Mouse (Mus musculus) spleen, embryonic (tissue): ENCODE measurements around the gene Cebpe.

Source experiments
- CTCF ChIA-PET: fragments of 350-600 bp; sonication (Branson Sonifier 250); formaldehyde crosslinking; loops from one replicate; lab custom pipeline; 2022; lab: Charles Lee

The Cebpe gene

DNA sequence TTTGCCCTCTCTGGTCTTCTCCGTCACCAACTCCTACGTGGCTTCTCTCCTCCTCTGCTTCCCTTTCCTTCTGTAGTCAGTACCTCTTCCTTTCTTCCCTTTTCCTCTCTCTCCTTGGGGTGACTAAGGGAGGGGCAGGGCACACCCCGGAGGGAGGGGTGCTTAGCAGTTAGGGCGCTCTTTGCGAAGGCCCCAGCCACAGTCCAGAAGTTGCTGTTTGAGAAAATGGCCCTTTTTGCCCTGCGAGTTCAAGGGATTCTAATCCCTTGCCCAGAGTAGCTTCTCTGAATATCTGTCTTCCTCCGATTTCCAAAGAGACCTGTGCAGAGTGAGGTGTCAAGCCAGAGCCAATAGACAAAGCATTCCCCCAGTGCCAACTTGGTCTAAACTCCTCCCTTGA lies at the start of gene Cebpe:
Cebpe (minus strand) TSS at position 101 of the 400 bp plus-strand sequence.
- CTCF ChIA-PET: no interaction called here

DNA sequence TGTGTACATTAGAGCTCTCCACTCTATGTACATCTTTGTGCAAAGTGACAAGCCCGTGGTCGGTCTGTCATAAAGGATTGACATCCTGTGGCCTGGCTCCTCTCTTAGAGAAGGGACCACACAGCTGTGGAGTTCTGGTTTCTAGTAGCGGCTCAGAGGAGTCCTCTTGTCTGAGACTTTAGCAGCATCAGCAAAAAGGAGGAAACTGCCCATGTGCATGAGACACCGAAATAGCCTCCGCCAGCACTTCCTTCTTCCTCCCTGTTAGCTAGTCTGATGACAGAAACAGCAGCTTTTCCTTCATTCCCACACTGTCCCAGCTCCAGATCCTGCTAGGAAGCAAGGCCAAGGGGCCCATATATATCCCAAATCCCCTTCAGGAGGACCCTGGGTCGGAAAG lies 44.4 kb upstream of the Cebpe start:
- CTCF ChIA-PET: no interaction called here

DNA sequence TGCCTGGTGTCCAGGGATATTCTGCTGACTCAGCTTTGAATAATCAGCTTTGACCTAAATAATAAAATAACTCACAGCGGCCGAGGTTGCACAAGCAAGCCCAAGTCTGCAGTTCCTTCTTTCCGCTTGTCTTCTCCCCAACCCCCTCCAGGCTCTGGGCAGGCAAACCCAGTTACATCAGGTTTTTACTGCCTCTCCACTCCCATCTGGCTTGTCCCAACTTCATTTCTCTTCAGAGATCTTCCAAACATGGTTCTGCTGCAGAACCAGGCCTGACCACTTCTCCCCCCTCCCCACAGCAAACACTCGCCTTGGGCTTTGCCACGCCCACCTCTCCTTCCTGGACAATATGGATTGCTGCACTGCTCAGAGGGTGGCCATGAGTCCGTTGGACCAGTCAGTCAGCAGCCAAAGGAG lies 42.6 kb upstream of the Cebpe start:
- CTCF ChIA-PET: no interaction called here

DNA sequence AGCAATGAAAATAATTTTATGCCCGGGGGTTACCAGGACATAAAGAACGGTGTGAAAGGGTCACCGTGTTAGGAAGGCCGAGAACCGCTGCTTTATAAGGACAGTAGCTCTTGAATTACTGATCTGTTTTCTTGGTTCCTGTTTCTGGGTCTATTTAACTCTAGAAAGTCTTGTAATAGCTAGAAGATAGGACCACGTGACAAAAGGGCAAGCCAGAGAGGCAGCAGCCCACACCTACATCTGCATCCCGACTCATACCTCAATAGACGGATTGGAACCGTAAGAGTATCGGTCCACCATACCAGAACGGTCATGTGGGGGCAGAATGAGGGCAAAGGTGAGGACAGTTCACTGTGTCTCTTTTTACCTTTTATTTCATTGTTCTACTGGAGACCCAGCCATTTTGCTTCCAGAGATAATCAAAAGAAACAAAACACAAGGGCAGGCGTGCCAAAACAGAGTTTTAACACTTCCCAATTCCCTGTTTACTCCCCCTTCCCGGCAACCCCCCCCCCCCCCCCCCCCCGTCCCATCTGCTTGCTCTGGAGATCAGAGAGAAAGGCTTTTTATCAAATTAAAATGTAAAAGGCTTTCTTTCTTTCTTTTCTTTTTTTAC lies 42.1 kb upstream of the Cebpe start:
- CTCF ChIA-PET: no interaction called here

DNA sequence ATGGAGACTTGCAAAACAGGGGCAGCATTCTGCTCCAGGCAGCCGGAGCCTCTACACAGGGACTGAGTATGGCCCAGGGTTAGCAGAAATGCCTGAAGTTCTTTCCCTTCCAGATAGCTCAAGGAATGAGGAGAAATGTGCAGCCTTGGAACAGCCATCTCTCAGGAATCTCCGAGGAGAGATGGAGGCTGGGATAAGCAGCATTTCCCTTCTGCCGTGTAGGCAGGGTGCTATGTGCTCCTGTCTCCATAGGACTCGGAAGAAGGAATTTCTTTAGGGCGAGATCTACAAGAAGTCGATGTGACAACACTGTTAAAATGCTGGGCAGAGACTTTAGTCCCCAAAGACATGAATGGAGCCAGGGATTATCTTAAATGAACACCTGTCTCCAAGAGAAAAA lies 41.0 kb upstream of the Cebpe start:
- CTCF ChIA-PET: no interaction called here

DNA sequence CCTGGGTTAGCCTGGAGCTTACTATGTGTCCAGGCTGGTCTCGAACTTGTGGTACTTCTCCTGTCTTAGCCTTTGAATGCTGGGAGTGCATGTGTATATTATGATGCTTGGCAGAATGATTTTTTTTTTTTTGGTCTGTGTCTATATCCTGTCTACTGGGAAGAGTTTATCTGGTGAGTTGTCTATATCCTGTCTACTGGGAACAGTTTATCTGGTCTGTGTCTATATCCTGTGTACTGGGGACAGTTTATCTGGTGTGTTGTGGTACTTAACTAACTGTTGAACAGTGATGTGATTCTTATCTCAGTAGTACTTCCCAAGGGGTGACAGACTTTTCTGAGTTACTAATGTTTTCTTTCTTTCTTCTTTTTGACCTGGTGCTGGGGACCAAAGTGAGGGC lies 39.8 kb upstream of the Cebpe start:
- CTCF ChIA-PET: no interaction called here

DNA sequence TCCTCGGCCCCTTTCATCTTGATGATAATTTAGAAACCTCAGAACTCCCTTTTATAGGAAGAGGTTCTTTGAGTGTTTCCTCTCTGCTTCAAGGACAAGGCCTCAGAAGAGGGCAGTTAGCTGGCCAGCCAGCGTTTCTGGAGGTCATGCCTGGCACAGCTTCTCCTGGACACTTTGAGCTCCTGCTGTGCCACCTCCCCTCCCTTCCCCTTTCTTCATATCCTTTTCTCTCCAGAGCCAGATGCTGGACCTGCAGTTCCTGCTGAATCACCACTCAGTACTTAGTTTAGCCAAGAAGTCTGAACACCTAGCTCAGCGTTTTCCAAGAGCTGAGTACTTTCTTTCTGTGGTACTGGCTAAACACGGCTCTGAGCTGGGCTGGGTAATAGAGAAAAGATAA lies 37.3 kb upstream of the Cebpe start:
- CTCF ChIA-PET: interaction anchor here (0.6 kb wide), 1 partner anchor 99 kb away, joined by 3 read pairs; no protein-coding TSS in a partner anchor

DNA sequence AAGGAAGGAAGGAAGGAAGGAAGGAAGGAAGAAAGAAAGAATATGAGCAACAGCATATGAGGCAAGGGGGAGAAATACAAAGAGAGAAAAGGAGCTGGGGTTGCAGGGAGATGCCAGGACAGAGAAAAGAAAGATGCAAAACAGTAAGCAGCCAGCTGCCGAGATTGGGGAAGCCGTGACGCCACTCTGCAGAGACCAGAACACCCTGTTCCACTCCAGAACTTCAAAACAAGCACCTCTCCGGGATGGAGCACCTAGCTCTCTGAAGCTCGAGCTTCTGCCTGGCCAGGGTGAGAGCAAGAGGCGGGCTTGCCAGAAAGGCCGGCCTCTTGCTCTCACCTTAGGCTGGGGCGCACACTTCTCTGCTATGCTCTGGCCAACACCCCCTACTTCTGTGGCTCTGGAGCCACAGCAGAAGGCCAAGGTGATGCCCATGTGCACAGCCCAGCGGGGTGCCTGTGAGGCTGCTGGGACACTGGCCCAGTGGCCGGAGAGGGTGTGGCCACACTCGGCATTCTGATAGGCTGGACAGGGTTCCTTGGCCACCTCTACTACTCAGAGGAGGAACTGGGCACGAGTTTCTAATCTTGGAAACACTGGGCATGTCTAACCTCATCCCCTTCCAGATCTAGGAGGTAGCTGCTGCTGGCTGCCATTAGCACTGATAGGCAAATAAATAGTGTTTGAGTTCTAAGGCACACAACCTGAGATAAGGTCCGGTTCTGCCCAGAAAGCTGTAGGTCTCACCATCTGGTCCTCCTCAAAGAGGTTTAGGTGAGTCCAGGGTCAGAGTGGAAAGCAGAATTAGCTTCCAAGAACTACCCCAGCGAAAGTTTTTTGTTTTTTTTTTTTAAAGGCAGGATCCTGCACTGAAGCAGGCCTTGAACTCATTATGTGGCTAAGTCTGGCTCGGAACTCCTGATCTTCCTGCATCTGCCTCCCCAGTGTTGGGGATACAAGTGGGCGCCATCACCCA lies 36.3 kb upstream of the Cebpe start:
- CTCF ChIA-PET: no interaction called here

DNA sequence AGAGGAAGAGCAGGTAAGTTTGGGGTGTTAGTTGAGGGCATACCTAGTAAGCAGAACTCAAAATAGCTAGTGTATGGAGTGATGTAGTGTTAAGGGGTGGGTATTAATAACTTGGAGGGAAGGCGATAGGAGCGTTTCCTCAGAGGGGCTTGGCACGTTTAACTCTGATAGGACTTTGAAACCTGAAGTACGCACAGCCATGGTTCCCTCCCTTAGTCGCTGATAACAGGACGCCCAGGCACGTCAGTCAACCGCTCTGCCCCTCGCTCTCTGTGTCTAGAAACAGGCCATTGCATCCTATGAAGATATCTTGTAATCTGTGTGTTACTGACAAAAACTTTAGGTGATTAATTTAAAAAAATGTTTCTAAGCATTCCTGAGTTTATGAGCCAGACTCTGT lies 34.1 kb upstream of the Cebpe start:
- CTCF ChIA-PET: interaction anchor here (0.6 kb wide), 1 partner anchor 124 kb away, joined by 3 read pairs; no protein-coding TSS in a partner anchor

DNA sequence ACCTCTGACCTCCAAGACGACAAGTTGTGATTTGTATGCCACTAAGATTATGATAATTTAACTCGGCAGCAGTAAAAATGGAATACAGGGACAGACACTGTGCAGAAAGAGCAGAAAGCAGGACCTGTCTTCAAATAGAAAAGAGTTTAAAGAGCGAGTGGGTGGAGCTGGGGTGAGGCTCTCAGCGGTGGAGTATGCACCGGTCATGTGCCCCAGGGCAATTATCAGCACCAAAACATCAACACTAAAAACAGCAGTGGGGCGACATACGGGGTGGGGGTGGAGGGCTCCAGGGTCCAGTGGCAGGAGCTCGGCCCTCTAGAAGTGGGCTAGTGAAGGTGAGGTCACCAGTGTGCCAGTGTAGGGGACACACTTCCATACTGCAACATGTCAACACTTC lies 32.5 kb upstream of the Cebpe start:
- CTCF ChIA-PET: no interaction called here

DNA sequence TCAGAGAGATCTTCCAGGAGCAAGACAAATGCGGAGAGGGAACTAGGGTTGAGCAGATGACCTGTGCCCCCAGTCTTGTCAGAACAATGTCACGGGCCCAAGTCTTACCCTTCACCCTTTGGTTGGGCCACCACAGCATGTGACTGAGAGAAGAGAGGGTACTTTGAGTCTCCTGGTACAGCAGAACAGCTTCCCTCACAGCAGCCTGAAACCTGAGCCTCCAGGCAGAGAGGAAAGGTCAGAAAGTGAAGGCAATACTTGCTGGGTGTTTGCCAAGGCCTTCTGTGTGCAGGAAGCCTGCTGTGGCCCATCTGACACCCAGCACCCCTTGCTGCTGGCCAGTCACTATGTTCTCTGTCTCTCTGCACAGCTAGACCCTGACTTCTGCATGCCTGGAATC lies 30.4 kb upstream of the Cebpe start:
- CTCF ChIA-PET: no interaction called here

DNA sequence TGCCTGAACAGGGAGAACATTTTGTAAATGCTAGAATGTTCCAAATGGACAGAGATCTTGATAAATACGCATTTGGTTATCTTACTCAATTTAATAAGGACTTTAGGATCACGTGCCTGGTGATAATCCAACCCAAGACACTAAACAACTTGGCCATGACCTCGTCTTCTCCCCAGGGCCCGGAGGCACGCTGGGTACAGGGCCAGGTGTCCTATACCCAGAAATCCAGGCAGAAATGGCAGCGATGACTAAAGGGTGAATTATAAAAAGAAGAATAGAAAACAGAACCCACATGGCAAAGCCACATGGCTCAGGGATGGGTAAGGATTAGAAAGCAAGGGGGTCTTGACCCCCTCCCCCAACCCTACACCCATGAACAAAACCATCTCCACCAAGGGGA lies 29.7 kb upstream of the Cebpe start:
- CTCF ChIA-PET: no interaction called here

DNA sequence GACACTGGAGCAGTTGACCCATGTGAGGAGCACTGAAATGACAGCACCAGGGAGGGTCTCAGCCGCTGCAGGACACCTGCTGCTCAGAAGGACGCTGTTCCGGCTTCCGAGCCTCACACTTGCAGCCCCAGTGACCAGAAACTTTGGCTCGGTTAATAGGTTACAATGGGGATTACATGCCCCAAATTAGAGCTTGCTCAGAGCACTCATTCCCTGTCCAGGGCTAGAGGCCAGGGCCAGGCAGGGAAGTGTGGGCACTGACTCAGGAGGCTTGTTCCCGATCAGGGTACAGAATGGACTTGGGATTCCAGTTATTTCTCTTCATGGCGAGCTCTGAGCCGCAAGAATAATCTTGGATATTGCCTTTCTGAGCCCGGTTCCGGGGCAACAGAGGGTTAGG lies 25.7 kb upstream of the Cebpe start:
- CTCF ChIA-PET: no interaction called here

DNA sequence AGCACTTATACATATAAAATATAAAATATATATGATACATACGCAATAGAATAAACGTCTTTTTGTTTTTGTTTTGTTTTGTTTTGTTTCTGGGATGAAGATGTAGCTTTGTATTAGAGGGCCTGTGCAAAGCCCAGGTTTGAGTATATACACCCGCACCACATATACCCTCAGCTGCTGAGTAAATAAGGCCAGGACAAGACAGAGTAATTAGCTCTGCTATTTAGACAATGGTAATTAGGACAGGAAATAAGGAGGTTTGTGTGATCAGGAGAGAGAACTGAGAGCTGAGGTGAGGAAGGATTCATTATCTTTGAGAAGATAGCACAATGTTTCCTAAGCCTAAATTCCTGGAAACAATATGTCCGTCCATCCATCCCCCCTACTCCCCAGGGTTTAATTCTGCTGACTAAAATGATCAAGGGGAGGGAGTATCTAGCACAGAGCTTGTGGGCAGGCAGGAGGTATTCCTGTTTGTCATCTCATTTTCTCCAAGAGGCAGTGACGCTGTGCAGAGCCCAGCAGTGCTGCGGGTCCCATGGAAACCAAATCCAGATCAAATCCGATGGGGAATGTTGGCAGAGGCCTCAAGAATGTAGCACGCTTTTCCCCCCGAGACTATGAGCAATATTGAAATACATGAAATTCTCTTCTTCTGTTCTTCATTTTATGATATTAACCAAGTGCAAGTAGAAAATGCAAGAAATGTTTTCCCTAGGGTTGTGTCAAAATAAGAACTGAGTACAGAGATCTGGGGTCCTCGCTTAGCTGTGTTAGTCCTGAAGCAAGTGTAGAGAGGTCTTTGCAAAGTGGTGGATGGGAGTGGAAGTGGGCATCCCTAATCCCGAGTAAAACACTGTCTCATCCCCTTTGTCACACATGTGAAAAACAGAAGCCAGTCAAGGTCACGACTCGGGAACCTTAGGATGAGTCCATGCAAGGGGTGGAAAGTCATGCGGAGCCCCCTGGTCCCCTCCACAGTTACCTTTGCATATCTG lies 24.9 kb upstream of the Cebpe start:
- CTCF ChIA-PET: no interaction called here

DNA sequence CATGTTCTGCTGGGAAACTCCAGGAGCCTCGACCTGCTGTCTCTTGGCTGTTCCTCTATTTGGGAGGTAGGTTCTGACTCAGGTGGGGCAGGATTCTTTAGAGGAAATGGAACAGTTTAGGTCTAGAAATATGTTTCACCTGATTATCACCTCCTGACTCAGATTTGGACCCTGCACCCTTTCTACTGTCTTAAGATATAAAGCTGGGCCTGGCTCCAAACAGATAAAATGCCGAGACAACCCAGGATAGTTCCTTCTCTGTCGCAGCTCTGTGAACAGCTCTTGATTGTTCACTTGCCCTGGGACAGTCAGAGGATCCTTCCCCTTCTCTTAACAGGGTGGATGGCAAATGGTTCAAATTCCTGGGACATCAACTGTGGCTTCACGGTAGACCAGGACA lies 23.2 kb upstream of the Cebpe start:
- CTCF ChIA-PET: no interaction called here

DNA sequence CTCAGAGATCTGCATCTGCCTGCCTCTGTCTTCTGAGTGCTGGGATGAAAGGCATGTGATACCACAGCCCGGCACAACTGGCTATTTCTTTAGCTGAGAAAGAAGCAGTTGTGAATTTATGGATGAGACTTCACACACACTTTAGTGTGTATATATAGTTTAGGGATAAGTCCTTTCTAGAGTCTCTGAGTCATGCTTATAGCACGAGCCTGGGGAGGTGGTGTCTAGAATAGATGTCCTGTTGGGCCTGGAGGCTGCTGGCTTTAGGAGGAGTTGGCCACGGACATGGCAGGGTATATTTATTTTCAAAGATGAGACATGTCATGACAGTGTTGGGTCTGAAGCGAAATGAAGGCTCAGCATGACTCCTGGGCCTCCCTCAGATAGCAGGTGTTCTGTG lies 22.0 kb upstream of the Cebpe start:
- CTCF ChIA-PET: no interaction called here

DNA sequence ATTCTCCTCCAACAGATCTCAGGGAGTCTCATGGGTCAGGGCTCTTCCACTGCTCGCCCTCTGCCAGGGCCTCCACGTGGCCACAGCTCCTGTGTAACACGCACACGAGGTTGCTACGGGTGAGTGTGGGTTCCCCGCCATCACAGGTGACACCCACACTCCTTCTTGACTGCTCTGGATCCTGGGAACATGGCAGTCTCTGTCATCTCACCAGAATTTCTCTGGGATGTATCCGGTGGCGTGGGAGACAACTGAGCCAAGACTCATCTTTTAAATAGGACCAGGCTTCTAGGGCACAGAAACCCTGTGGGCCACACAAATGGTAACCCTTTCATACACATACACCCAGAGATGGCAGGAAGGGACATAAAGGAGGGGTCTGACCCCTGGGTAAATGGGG lies 20.2 kb upstream of the Cebpe start:
- CTCF ChIA-PET: no interaction called here

DNA sequence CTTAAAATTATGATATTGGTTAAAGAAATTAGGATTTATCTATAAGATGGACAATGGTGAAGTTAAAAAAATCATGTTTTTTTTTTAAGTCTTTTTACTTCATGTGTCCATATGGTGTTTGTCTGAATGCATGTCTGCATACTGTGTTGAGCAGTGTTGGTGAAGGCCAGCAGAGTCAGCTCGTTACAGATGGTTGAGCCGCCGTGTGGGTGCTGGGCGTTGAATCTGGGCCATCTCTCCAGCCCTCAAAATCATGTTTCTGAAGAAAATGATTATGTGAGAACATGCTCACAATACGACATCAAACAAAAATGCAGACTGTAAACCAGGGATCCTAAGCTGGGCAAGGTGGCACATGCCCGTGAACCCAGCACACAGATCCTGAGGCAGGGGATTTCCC lies 18.3 kb upstream of the Cebpe start:
- CTCF ChIA-PET: no interaction called here

DNA sequence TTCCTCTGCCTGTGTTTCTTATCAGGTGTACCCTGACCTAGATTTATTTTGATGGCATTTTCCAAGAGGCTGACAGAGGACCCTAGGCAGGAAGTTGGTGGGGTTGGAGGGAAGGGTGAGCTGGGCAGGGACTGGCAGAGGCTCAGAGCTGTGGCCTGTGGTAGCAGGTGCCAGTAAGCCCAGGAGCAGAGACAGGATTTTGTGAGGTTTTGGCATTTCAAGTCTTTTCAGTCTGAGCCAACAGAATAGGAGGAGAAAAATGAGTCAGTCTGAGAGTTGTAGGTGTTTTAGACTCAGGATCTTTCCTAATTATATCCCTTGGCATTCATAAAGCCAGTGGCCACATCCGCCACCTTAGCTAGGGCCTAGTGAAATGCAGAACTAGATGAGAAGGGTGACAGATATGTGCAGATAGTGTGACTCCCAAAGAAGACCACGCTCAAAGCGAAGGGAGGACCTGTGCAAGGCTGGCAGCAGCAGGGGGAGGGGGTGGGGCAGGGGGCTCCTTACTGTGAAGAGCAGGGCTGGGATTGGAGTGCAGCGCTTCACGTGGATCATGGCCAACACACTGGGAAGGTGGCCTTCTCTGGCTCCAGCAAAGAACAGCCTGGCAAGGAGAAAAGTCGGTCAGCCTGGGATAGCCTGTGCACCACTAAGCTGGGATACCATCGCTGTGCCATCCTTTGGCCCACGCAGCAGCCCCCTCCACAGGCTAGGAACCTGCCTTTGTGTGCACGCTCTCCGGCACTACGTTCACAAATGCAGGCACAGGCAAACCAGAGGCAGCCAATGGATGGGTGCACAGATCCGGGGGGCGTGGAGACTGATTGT lies 17.1 kb upstream of the Cebpe start:
- CTCF ChIA-PET: no interaction called here

DNA sequence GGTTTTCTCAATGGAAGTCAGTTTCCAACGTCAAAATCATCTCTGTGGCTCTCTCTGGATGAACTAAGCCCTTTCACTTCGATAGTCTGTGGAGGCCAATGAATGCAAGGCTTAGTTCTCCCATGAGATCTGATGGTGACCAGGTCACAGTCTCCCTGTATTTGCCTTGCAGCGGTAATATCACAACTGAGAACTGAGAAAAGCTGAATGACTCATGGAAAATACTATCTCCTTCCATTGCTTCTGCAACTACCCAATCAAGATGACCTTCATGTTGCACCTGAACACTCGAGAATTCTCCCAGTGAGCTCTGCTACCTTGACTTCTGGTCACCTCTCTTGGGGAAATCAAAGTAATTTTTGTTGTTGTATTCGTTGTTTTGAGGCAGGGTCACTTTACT lies 15.6 kb upstream of the Cebpe start:
- CTCF ChIA-PET: no interaction called here

DNA sequence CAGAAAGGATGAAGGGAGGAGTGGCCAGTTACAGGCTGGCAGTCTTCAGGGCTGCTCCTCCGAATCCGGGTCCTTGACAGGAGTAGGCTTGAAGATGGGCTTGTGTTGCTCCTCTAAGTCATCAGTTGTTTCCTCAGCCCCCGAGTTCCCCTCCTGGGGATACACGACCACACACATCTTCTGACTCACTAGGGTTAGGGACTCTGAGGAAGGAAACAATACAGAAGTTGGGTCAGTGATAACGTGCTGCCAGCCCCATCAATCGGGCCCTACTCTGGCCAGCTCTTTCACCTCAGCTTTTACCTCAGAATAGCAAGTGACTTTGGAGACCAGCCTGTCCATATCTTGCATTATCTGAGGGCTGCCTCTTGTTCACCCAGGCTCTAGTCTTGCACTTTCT lies 12.1 kb upstream of the Cebpe start:
- CTCF ChIA-PET: no interaction called here
